Mouse (Mus musculus) c-Kit-positive CD71-positive TER-119-negative erythroid progenitor cells, embryonic 14.5 days (primary cell): Measurements from ENCODE around the gene Mfng.

ENCODE experiments used
- DNase-seq: peaks from one replicate; pipeline ENCODE4 v3.0.0-alpha.2; 2013; ENCODE audit warnings: low read depth

Mfng gene

DNA sequence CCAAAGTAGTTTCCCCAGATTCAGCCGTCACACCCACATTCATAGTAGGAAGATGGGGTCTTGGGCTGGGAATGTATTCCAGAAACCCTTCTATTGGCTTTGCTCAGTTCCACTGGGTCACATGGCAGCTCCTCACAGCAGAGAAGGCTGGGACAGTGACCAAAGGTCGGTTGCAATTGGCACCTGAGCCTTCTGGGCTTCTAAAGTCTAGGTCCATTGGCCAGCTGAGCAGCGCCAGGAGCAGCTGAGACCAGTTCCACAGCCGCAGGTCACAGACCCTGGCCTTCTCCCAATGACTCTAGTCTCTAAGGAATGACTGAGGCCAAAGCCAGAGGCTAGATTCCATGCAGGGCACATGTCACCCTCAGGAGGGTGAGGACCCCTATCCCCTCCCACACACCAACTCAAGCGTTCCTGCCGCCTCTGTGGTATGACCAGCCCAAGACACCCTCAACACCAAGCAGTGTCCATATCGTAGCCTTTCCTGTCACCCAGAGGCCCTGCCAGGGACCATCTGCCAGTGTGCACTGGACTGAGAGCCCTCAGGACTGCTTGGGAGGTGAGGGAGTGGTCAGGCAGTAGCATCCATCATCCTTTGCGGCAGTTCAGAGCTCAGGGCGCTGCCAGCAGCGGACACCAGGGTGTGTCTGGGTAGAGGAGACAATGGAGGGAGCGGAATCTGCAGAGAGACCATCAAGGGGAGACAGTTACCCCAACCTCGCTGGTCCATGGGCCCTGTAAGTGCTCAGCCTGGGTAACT lies 17.1 kb downstream of the Mfng start:
- no peak for DNase-seq

DNA sequence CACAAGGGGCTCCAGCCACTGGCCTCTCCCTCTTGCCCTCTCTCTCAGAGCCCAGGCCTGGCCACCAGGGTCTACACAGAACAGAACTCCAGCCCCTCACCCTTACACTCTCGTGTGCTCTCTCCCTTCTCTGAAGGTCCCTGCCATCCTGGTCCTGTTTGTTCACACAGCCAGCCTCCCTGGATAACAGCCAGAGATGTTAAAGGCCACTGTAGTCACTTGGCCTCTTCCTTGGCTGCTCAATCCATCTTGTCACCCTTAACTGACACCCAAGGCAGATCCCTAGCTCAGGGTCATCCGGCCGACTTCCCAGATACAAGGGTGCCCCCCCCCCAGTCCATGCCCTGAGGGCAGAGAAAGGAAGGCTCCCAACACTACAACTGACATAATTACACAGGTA lies 18.0 kb downstream of the Mfng start:
- no peak for DNase-seq

DNA sequence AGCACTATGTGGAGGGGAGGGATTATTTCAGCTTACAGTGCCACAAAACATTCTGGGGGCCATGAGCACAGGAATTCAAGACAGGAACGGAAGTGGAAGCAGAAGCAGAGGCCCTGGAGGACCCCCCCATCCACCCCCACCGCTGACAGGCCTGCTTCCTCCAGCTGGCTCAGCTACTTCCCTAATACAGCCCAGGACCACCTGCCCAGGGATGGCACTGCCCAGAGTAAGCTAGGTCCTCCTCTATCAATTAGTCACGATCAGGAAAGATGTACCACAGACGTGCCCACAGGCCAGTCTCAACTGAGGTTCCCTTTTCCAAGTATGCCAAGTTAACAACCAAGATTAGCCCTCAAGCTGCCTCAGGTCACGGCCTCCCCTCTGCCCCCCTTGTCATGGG lies 19.1 kb downstream of the Mfng start:
- DNase-seq, result no peak

DNA sequence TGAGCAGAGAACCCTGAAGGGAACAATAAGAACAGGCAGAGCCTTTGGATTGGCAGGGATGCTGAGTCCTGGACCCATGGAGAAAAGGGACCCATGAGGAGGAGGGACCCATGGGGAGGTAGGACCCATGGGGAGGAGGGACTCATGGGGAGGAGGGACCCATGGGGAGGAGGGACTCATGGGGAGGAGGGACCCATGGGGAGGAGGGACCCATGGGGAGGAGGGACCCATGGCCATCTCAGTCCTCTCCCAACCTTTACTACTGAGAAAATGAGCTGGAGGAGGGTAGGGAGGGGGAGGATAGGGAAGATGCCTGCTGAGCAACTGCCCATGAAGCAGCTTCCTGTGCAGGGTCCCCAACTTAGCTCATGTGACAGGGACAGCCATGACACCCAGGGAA lies 20.3 kb downstream of the Mfng start:
- DNase-seq, result no peak

DNA sequence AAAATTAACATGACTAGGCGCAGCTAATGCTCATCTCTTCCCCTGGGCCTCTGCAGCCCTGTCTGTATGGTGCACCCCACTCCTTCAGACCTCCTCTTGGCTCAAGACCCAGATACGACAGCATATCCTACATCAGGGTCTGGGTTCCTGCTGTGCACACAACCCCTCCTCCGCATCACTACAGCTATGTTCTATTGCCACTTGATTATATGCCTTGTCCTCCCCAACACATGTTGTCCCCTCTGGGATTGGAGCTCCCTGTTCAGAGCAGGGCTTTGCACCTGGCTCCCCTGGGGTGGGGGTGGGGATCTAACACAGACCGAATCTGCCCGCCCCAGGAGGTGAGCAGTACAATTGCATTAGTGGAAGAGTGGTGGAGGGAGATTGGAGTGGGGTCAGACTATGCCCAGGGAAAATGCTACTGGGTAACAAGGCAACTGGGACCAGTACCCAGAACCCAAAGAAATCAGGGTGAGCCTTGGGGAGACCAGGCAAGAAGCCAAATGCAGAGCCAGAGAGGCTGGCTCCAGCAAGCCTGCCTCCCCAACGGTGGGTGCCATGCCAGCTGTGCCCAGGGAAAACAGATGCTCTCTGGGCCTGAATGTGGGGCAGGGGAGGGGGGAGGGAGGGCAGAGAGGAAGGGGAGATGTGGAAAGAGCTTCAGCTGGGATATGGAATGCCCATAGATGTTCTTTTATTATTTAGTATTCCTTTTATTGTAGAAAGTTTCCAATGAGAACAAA lies 22.5 kb downstream of the Mfng start:
- DNase-seq, result no peak

DNA sequence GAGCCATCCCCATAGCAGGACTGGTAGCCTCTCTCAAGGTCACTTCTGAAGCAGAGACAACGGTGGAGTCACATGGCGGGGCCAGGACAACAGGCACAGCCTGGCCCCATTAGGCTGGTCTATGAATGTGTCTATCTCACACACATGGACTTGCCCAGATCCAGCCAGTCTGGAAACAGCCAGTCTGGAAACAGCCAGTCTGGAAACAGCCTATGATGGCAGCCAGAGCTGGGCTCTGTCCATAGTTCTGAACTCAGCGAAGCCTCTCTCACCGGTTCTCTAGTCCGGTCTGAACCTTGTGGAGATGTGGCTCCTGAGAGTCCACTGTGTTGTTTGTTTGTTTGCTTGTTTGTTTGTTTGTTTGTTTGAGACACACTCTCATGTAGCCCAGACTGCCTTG lies 23.4 kb downstream of the Mfng start:
- DNase-seq, result no peak

DNA sequence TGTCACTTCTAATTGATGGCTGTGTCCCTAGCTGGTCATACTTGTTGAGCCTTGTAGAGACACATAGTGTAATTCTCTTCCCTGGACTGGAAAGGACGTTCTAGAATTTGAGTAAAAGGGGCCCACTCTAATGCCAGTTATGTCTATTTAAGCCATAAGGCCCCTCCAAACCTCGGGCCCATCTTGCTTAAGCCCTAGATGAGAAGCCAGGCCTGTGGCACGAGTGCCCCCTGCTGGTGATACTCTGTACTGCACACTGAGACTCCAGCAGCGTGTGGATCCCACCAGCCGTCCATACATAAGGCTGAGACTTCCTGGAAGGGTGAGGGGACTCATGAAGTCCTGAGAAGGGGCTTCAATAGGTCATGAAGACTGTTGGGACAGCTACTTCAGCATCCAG lies 29.1 kb downstream of the Mfng start:
- no peak for DNase-seq

DNA sequence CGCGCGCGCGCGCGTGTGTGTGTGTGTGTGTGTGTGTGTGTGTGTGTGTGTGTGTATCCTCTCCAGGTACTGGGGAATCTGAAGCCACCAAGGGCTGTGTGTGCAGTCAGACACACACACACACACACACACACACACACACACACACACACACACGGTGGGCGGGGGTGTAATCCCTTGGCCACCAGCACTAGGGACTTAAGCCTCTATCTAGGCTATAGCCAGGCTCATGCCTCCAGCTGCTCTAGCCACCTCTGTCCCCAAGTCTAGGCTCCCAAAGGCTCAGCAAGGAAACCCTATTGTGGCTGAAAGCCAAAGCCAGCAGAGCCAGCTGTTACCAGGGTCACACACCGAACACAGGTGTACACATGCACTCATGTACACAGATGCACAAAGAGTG lies 30.4 kb downstream of the Mfng start:
- no peak for DNase-seq

DNA sequence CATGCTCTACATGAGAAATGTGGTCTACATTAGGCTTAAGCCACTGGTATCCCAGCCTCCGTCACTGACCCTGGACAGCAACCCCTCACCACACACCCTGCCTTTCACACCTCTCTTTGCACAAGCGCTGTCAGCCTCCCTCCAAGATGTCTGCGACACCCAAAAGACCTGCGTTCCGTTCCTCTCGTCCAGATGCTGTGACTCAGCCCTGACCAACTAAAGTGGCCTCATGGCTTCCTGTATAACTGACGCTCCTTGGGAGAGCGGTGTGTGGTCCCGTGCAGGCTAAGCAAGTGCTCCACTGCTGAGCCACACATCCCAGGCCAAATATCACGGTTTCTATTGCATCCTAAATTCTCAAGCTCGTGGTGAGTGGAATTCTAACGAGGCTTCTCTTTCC lies 32.6 kb downstream of the Mfng start:
- DNase-seq, result no peak

DNA sequence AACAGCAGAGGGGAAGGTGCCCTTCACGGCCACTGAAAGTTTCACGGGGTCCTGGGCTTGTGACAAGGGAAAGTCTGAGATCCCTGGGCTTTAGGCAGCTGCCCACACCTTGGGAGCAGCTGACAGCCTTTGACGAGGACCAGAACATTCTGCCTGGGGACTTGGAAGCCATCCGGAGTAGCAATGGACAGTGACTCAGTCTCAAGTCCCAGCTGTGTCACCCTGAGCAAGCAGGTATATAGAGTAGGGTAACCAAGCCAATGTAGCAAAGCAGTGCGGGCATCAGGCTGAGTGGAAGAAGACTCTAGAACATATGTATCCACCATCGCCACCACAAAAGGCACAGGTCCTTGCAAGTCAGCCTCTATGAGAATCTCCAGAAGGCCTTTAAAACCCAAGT lies 36.1 kb downstream of the Mfng start:
- no peak for DNase-seq

DNA sequence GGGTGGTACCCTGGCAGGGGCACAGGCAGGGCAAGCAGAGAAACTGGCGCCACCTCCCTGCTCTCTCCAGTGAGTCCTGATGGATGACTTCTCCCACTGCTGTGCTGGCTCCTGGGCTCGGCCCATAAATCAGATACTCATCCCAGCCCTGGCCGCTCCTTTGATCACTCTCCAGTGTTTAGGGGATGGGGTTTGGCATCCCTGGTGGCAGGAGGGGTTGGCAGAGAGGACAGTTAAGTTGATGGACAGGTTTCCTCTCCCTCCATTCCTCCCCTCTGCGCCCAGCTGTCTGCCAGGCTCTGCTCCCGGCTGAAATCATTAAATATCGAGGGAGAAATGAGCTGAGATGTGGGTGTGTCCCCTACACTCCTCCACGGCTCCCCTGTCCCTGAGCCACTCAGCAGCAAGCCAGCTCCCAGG lies 36.6 kb downstream of the Mfng start:
- DNase-seq, result no peak

DNA sequence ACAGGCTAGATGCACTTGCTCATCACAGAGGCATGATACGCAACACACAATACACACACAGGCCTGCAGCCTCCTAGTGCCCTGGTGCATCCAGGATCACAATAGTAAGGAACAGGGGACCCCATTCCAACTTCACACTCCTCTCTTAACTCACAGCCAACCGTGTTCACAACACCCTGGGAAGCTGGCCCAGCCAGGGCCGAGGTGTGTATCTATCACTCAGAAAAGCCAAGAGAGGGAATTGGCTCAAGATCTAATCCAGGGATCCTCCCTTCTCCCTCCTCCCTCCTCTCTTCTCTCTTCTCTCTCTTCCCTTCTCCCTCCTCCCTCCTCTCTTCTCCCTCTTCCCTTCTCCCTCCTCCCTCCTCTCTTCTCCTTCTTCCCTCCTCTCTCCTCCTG lies 37.1 kb downstream of the Mfng start:
- no peak for DNase-seq

DNA sequence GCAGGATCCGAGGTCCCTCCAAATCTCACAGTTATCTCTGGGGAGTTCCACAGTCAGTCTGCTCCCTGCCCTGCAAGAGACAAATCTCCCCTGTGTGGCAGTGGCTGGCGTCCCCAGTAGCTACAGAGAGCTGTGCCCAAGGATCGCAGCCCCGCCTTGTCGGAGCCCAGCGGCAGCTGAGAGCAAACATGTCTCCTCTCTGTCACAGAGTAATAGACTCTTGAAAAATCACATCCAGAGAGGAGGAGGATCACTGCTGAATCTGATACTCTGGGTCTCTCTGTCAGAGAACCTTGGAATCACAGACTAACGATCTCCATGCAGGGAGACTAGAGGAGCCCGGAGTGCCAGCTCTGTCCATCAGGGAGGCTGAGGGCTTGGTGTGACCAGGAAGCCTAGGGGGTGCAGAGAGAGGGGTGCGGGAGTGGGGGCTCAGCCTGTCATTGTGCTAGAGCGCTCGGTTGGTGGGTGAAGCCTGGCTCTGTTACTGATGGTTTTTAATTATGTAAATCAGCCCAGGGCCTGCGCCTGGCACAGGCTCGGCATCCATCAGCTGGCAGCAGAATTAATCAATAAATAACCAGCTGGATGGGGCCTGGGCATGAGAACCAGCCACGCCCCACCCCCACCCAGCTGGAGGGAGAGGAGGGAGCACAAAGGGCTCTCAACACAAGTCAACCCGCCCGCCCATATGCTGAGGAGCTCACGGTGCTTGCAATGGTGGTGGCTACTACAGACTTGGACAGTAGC lies 37.7 kb downstream of the Mfng start:
- DNase-seq, result no peak

DNA sequence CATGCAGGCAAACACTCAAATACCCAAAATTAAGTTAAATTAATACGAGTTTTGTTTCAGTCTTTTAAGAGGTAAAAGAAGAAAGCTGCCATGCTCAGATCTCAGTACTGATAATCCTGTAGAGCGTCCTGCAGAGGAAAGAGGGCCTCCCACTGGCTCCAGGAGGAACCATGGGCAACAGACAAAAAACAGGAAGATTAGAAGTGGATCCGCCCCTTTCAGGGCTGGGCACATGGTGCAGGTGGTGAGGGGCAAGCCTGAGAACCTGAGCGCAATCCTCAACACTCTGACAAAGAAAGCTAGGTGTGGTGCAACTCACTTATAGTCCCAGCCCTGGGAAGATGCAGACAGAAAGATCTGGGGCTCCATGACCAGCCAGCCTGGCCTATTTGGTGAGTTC lies 41.4 kb downstream of the Mfng start:
- DNase-seq, result no peak

DNA sequence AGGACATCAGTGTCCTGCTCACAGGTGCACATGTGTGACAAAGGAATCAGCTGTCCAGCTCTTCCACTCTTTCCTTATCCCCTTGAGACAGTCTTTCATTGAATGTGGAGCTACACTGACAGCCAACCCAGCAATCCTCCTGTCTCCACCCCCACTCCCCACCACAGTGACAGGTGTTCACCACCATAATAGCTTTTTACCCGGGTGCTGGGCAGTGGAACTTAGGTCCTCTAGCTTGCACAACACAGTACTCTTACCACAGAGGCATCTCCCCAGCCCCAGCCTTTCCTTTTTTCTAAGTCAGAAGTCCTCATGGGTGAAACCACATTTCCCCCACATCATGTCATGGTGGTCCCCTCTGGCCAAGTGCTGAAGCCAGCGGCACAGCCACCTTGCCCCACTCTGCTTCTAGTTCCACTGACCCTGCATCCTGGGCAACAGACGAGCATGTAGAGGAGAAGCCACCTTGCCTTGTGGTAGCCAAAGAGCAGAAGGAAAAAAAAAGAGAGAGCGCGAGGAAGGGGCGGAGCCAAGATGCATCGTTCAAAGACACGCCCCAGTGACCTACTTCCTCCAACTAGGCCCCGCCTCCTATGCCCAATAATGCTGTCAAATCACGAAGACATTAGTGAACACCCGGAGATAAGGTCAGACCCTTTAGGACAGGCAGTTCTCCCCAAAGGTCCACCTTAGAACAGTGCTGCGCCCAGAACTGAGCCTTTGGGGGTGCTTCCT lies 42.8 kb downstream of the Mfng start:
- no peak for DNase-seq

DNA sequence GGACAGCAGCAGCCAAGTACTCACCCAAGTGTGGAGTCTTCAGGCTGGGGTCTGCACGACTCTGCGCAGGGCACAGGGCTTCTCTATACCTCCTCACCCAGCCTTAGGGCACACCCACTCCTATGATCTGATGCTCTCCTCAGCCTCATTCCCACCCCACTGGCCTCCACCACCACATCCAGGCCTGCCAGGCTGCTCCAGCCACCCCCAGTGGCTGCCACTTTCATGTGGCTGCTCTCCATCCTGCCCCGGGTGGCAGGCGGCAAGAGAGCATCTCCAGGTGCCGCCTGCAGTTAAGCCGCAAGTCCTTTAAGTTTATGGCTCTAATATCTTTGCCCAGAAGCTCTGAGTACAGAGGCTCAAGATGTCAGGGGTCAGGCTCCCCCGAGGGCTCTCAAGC lies 46.6 kb downstream of the Mfng start:
- no peak for DNase-seq

DNA sequence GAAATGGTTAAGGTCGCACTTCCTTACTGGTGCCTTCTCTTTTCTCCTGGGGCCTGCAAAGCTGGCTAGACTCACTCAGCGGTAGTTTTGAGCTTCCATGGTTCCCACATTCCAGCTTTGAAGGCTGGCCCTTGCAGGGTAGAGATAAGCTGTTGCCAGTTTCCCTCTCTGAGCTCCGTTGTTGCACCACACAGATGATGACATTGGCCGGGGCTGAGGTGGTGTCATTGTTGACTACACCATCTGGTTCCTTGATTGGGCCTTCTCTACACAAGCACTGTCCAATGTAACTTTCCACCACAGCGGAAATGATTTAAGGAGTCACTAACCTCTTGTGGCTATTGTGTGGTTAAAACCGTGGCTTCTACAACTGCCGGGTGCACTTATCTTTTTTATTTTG lies 52.7 kb downstream of the Mfng start:
- DNase-seq, result no peak

DNA sequence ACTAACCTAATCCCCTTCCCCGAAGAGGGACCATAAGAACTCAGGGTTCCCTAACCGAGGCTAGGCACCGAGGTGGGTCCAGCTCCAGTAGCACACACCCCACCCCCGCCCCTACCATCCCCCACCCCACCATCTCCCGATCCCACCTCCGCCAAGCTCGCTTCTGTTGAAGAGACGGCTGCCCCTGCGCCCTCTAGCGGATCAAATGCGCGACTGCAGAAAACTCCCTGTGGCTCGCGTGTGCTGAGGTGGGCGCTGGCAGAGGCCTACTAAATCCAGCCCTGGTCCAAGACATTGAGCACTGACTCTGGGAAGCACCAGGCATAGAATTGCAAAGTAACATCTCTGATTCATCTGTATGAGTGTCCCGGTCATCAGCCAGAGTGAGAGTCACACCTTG lies 53.2 kb downstream of the Mfng start:
- DNase-seq, result peak; percentile 20

DNA sequence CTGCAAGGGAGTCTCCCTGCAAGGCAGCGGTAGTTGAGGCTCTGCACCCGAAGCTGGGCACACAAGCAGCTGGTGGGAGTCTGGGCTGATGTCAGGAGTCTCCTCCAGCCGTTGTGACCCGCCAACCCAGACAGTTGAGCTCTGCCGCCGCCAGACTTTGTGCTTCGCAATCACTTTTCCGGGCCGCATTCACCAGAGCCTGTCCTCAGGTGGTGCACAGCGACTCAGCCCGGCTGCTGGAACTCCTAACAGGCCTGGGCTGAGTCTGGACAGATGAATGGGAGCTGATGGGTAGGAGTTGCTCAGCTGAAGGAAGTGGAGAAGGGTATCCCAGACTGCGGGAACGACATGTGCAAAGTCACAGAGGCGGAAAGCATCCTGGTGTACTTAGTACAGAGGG lies 53.9 kb downstream of the Mfng start:
- no peak for DNase-seq

DNA sequence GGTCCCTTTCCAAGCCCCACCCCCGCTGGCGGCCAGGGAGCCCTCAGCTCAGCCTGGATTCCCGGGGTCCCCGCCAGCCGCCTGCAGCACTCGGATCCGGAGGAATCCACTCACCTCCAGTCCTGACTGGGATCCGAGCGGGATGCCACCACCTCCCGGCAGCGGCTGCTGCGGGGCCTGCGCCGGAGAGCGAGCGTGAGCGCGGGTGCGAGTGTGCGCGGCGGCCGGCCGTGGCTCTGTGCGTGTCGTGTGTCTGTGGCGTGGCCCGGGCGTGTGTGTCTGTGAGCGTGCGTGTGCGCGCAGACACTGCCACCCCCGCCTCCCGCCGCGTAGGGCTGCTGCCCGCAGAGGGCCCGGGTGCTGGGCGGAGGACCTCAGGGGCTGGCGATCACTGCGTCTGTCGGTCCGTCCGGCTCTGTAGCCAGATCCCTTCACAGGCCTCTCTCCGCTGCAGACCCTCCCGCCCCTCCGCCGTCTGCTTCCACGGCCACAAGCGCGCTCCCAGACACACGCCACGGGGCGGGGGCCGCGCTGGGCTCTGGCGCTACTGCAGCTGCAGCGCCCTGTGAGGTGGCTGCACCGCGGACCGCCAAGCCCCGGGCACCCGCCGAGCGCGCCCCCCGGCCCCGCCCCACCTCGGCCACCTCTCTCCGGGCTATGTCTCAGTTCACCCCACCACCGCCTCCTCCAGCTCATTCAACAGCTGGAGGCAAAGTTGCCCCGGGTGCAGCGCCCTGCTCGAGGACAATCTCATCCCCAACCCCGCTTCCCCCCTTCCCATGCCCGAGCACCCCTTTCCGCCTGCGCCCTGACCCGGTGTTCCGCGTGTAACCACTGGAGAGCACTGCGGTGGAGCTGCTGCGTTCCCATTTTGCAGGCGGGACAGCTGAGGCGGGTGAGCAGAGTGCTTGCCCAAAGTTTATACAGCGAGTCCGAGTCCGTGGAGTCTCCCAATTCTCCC lies 54.7 kb downstream of the Mfng start, which contains the start of gene Elfn2:
Gene Elfn2 (minus strand): TSS at position 482 of the 961 bp plus-strand sequence.
- DNase-seq, result no peak

DNA sequence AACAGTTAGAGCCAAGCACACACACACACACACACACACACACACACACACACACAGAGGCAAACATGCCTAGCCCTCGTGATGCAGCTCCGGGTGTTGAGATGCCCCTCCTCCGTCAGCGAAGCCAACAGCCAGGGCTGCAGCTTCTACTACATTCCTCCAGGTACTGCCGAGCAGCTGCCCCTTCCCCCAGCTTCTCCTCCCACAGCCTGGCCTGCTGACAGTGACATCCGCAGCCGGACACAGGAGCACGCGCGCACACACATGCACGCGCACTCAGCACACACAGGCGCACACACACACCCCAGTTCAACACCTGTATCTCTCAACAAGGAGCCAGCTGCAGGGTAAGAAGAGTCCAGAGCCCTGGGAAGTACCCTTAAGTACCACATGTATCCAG lies 56.3 kb downstream of the Mfng start:
- DNase-seq, result no peak
